Mouse (Mus musculus): ENCODE results near the gene Cpsf4l.

DNA sequence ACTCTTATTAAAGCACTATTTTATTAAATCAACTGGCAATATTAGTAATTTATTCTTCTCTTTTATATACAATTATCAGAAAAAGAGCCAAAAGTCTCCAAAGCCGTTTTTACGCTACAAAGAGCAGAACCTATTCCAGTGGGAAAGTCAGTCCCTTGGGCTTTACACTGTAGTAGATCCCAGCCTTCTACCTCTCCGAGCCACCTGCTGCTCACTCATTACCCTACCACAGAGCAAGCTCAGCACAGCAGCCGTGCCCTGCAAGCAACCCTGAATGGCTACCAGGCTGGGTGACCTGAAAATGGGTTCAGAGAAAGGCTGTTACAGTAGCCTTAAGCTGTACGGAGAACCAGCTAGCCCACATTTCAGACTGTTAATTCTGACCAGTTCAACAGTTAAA, 35.2 kb downstream of the Cpsf4l start:
- TF ChIP-seq CTCF (IDR thresholded peaks at IDR 0.05; ENCODE audit: low read depth) (no peak), EP300 (IDR thresholded peaks at IDR 0.05; ENCODE audit: low read depth) (no peak)
